Mouse (Mus musculus): Measurements from ENCODE around the gene Irf5. TPM values are rescaled to one million over a fixed set of nuclear protein-coding genes. Genes with fewer than 3 reads are reported as not detected.

Irf5 gene
- total RNA-seq, 2 experiments from 2014 or later: 1.1 to 2.1 TPM

DNA sequence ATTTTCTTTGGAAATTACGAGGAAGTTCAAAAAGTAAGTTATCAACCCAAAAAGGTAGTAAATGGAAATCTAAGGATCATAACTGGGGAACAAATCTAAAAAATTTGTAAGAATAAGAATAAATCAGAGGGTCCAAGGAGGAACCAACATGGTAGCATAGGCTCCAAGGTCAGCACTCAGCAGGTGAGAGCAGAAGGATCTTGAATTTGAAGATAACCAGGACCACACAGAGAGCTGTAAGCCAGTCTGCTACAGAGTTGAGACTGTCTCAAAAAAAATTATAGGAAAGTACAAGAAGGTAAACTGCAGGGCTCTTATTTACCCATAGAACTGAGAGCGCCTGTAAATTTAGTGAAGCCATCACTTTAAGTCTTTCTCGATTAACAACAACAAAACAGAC, 54.8 kb downstream of the Irf5 start:
- no peak for DNase-seq
- intact Hi-C loops (cut with DNase I): no loop called here

Other genes with a start within 250 kb of the Irf5 start
- gene Fam71f2, start 247.0 kb upstream of the Irf5 start, total RNA-seq (2021): not detected
- not detected for gene Fam71f1, start 207.5 kb upstream of the Irf5 start, total RNA-seq (2021)
- gene Calu, start 178.6 kb upstream of the Irf5 start, total RNA-seq (2021): 100 to 1,000 TPM; 103 to 107 TPM
- under 1 TPM in 1 of 2 experiments, not detected in 1; 0.32 TPM for gene Opn1sw, start 138.2 kb upstream of the Irf5 start, total RNA-seq (2021)
- 10 to 100 TPM; 70.7 to 72.5 TPM for gene Ccdc136, start 130.3 kb upstream of the Irf5 start, total RNA-seq (2021)
- 1 to 10 TPM; 4.7 TPM for gene Flnc, start 93.4 kb upstream of the Irf5 start, total RNA-seq (2021)
- gene Atp6v1f, start 58.9 kb upstream of the Irf5 start, total RNA-seq (2021): 100 to 1,000 TPM; 183 to 190 TPM
- under 1 TPM in 1 of 2 experiments, not detected in 1; 0.93 TPM for gene Atp6v1fnb, start 55.2 kb upstream of the Irf5 start, total RNA-seq (2021)
- gene Kcp, start 18.7 kb upstream of the Irf5 start, total RNA-seq (2021): 10 to 100 TPM; 20.6 to 23.8 TPM
- 10 to 100 TPM; 92.3 to 97.2 TPM for gene Tnpo3, start 83.3 kb downstream of the Irf5 start, total RNA-seq (2021)
- 1 to 10 TPM; 7.0 to 8.8 TPM for gene Tspan33, start 167.6 kb downstream of the Irf5 start, total RNA-seq (2021)
- gene Smo, start 208.9 kb downstream of the Irf5 start, total RNA-seq (2021): 10 to 100 TPM; 14.6 to 16.2 TPM
- 10 to 100 TPM; 51.3 to 54.1 TPM for gene Ahcyl2, start 241.4 kb downstream of the Irf5 start, total RNA-seq (2021)